Mouse (Mus musculus) retina, embryonic 14.5 days (tissue): ENCODE measurements at regions not wholly inside any gene's neighbourhood (a gene's known extent, or its start where the extent isn't known, plus 50 kb on each side); places are given as distances from the start of the nearest gene placed in this dataset.

ENCODE experiments used
- DNase-seq: peaks from one replicate; pipeline ENCODE4 v3.0.0-alpha.2; 2015; ENCODE audit warnings: low spot score

- DNase-seq, result no peak
These were observed 55.1 kb upstream of the Pcbd1 start for GRCm38 (mm10) chr10:61034056-61034455.

DNA sequence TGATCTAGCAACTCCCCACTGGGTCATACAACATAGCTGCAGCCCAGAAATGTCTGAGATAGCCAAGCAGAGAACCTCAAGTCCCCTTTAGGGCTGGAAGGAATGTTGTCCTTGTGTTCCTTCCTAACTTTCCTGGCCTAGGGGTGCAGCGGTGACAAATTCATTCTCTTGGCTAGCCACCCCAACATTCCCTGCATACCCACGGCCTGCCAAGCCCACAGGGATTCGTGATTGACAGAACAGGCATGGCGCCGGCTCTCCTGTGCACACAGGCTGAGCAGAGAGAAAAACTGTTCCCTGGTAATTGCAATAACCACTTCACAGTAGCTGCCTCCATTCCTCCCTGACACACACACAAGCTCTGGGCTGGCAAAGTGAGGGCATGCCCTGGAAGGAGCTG lies 60.5 kb upstream of the Pcbd1 start:
- DNase-seq, result no peak

DNA sequence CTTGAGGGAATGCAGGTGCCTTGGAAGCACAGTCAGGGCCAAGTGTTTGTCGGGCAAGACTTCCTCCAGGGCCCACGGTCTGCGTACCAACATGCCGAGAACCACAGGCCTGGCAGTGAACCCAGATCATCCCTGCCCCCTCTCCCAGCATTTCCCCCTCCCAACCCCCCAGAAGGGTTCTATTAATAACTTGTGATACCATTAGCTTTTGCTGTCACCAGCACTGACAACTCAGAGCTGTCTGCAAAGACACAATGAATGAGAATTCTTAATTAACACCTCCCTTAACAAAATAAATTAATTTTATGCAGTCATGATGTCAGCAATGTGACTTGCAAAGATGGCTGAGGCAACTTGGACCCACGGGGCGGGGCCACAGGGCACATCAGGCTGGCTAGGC lies 61.9 kb upstream of the Pcbd1 start:
- DNase-seq, result no peak

DNA sequence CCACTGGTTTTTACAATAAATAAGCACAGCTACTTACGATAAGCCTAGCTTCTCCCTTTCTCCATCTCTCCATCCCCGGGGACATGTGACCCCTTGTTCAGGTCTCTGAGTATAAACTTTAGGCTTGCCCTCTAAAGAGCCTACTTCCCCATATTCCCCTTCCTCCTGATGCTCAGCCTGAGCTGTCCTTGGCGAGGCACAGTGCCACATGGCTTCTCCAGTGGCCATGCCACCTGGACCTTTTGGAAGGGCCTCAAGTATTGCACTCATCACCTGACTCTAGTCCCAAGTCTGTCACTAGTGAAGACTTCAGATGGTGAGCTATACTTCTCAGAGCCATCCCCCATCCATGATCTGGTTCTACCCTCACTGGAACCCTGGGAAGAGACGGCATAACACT lies 64.1 kb upstream of the Pcbd1 start:
- no peak for DNase-seq

GRCm38 (mm10) chr10:61024166-61024565 lies 65.0 kb upstream of the Pcbd1 start:
- DNase-seq, result no peak

GRCm38 (mm10) chr10:61023431-61023830 lies 65.7 kb upstream of the Pcbd1 start:
- peak; percentile 55 for DNase-seq

GRCm38 (mm10) chr10:61019566-61019965 lies 69.6 kb upstream of the Pcbd1 start:
- DNase-seq, result no peak

- DNase-seq, result no peak
These were observed 76.9 kb upstream of the Pcbd1 start for GRCm38 (mm10) chr10:61012199-61012695.

GRCm38 (mm10) chr10:61010697-61011096 lies 78.4 kb upstream of the Pcbd1 start:
- no peak for DNase-seq

DNA sequence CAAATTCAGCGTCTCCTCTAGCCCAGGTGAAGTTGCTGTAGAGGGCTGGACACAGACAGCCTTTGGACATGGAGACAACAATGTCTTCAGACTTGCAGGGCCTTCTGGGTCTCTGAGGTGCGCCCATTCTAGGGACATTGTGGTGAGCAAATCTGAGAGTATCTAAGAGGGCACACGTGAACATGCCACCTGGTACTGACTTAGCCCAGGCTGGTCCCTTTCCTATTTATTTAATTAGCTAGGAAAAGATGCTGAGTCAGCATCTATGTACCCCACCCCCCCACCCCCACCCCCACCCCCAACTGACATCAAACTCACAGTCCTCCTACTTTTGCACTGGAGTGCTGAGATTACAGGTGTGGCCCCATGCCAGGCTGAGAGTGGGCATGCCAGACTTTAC lies 81.7 kb upstream of the Pcbd1 start:
- no peak for DNase-seq

DNA sequence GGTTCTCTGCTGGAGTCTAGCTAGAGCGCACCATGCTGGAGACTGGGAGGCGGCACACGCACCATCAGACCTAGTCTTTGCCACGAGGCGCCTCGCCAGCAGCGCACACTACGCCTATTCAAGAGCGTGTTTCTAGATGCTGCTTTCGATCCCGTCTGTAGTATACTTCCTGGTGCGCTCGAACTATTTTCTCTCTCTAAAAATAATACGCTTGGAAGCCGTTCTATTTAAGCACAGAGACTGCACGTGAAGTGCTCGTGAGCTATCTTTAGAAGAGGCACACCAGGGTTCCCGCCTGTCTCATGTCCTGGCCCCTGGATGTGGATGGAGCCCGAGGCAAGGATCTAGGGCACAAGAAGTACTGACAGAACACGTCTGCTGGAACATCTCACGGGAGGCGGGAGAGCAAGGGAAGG lies 87.4 kb upstream of the Pcbd1 start:
- no peak for DNase-seq

GRCm38 (mm10) chr10:60997393-60997792 lies 91.7 kb upstream of the Pcbd1 start:
- DNase-seq, result no peak

GRCm38 (mm10) chr10:60995908-60996640 lies 93.1 kb upstream of the Pcbd1 start:
- no peak for DNase-seq

- DNase-seq, result peak; percentile 77
These were observed 104.0 kb upstream of the Pcbd1 start for GRCm38 (mm10) chr10:60985109-60985576.

- peak; percentile 60 for DNase-seq
These were observed 107.4 kb upstream of the Pcbd1 start for GRCm38 (mm10) chr10:60981770-60982169.

DNA sequence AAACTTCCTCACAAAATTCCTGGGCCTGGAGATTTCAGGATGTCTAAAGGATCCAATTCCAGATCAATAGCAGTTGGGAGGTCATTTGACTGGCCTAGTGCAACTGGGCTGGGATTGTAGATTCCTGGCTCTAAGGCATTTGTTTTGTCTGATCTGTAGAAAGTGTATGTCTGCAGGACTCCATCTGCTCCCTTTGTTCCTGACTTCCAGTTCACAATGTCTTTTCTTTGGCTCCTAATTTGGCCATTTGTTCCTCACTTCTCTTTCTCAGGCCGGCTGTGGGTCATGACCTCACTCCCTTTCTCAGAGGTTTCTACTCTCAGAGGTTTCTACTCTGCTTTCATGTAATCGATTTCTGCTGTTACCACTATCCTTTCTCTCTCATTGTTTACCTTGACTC lies 115.5 kb upstream of the Pcbd1 start:
- DNase-seq, result no peak

- peak; percentile 40 for DNase-seq
These were observed 124.3 kb upstream of the Pcbd1 start for GRCm38 (mm10) chr10:60964843-60965242.

DNA sequence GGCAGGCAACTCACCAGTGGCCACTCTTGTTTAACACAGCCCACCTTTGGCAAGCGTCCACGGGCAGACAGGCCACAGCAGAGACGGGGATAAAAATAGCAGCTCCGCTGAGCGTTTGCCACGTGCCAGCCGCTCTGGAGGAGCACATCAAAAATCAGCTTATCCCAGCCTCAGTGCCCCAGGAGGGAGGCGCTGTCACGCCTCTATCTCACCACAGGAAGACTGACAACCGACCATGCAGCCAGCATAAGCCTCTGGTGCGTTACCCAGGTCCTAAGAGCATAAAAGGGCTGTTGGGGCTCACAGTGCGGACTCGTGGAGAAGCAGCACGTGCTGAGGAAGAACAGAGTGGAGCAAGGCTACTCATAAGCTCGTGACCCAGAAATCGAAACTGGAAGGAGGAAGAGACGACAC lies 126.4 kb upstream of the Unc5b start:
- peak; percentile 25 for DNase-seq

- peak; percentile 30 for DNase-seq
These were observed 124.1 kb upstream of the Unc5b start for GRCm38 (mm10) chr10:60955467-60955866.

DNA sequence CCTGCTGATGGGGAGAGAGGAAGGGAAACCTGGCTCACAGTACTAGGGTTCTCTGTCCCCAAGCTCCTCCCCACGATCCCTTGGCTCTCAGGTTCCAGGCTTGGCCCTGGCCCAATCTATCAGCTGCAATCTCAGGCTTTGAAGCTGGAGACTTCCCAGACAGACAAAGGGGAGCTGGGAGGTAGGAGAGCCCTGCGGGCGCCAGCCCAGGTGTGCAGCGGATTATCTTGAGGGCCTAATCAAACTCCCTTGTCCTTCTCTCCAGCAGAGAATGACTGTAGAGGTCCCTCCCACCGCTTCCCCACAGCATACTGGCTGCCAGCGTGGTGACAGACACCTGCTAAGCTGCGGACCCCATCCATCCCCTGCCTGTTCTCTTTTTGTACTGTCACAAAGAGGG lies 121.1 kb upstream of the Unc5b start:
- DNase-seq, result no peak

- no peak for DNase-seq
These were observed 117.7 kb upstream of the Unc5b start for GRCm38 (mm10) chr10:60948983-60949677.

DNA sequence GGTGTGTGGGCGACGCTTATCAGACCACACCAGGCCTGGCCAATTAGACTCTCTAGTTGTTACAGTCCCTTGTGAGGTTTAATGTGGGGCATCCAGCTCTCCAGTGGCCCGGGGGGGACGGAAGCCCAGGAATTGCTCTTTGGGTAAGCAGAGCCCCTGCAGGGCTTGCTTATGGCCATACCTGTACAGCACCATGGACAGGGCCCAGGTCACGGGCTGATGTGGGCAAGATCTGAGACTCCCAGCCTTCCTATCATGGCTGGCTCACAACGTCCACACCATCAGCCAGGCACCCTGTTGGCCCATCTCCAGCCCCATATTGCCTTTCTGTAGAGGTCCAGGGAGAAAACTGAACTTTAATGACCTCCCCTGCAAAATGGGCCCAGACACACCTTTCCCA lies 111.7 kb upstream of the Unc5b start:
- no peak for DNase-seq

DNA sequence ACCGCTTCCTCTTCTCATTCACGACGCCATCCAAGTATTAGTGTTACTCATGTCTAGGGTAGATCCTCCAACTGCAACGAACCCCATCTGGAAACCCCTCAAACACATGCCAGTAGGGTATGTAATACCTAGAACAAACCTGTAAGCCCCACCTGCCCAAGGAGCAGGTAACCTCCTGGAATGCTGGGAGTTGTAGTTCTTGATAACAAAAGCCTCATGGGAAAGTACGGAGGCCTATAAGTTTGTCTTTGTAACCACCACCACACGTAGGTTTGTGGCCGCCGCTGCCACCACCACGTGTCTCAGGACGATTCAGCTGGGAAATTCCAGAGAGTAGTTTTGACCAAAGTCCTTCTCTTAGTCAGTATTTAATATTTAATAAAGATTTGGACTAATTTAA lies 107.4 kb upstream of the Unc5b start:
- DNase-seq, result no peak

DNA sequence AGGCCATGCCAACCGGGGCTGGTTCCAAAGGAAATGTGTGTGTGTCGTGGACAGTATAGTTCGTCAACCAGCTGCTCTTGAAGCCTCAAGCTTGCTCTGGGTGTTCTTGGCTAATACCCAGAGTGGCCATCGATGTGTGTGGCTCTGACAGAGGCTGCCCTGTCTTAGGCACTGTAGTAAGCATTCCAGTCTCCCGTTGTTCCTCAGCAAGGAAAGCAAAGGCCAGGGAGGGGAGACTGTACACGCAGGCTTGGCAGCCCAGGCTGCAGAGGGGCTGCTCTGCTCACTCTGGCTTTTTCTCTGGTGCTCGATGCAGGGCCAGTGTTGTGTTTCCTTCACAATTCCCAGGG lies 106.1 kb upstream of the Unc5b start:
- no peak for DNase-seq
